Mouse (Mus musculus) layer of hippocampus, adult 8-10 months (tissue): ENCODE measurements around the gene Pard3b. TPM values are rescaled to one million over a fixed set of nuclear protein-coding genes. Genes with fewer than 3 reads are reported as not detected.

Source experiments
- DNase-seq, 2 experiments: peaks; one replicate each; pipeline ENCODE4 v3.0.0; 2022; ENCODE audit warnings: low spot score in 2 of 2
- total RNA-seq, 4 experiments: library from RNA; stranded (reverse); gene quantifications; 2 replicates each; pipeline ENCODE4 v1.2.4; 2022

The Pard3b gene
- total RNA-seq, 4 experiments from 2014 or later, result 3.5 to 6.4 (median 5.8) TPM

DNA sequence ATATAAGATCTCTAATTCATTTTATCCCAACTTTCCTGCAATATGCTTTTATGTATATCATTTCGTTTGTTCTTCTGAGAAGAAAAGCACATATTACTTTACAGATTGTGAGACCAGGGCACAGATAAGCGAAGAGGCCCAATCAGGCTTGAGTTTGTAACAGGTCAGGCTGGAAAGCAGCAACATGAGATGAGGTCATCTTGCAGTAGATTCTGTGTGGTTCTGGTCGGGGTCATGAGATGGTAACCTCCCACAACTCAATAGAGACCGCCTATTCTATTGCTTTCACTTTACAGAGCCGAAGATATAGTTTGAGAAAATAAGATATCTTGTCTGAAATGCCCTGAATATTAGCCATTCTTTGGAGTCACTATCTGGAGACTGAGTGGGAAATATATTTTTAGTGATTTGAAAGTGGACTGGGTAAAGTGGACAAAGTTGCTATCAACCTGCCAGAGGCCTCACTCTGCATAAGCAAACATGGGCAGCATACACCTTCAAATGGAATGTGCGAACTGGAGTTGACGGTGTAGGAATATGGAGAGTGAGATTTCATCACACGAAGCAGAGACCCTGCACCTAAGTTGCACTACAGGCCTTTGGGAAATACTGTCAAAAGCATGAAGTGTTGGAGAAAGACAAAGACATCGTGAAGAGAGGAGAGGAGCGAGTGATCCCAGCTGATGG is 987.3 kb downstream of the Pard3b start:
- no peak for DNase-seq

DNA sequence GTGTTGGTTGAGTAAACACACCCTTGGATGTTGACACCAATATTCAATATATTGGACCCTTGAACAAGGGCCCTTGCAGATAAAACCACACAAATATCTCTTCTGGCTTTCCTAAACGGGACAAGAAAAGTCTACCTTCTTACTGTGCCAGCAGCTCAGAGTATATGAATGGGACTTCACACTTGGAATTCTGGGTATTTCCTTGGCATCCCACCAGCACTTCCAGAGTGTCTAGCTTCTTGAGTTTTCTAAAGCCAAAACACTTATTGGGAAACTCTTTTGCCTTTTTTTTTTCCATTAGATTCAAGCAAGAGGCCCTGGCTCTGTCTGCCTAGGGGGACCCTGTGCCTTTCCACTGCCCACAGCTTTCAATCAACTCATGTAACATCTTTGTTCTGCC is 991.3 kb downstream of the Pard3b start:
- DNase-seq, result no peak

DNA sequence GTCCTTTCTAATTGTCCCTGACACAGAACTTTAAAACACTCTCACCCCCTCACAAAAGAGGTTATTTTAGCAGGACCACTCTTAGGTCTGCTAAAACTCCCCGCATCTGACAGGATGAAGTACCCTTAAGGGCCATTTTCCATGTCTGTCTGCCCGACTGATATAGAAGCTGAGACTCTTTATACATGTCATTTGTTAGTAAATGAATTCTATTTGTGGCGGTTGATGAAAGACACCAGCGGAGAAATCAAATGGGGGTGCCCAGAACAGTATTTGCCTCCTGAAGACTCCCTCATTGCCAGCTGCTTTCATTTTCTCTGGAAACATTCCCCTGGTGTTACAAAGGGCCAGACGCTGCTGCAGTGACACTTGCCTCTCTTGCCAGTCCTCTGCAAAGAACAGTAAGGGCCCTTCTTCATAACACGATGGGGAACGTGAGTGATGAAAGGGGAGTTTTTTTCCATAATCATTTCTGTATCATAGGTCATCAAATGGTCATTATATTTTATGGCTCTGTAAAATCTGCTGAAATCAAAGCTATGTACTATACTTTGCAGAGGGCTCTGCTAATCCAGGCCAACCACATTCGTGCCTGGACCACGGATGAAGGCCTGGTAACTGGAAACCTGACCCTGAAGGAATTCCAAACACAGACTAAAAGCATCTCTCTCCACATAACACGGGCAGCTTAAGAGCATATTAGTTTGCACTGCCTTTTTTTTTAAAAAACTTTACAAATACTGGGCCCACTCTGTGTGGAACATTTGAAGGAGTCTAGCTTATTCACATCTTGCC is 993.1 kb downstream of the Pard3b start:
- DNase-seq, result no peak

DNA sequence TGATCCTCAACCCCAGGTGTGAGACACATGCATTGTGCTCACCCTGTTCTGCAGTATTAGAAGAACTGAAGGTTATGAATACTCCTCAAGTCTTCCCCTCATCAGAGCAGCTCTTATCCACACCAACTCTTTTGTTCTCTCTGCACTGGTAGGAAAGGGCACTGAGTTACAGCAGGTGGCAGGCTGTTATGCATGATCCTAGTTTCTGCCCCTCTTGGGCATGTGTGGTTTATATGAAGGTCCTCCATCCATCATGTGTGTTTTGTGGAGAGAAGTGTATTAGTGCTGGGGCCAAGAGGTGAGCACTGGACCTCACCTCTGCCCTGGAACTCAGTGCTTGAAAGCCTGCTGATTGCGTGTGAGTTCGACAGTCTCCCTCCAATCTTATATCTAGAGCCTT is 994.3 kb downstream of the Pard3b start:
- DNase-seq, result no peak

DNA sequence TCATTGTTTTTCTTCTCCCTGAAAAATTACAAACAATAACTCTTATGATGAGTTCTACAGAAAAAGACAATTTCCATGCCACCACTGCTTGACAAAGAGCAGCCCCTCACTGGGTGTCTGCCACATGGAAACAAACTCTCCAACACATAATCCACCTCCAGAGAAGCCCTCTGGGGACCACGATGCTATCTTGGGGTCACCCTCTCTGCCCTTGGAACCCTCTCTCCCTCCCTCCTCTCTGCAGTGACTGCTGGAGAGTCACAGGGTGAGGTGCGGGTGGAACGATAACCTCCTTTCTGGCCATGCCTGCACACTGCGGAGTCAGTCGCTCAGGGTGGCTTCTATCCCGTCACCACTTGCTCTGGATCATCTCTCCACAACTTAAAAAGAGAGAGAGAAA is 996.6 kb downstream of the Pard3b start:
- no peak for DNase-seq

DNA sequence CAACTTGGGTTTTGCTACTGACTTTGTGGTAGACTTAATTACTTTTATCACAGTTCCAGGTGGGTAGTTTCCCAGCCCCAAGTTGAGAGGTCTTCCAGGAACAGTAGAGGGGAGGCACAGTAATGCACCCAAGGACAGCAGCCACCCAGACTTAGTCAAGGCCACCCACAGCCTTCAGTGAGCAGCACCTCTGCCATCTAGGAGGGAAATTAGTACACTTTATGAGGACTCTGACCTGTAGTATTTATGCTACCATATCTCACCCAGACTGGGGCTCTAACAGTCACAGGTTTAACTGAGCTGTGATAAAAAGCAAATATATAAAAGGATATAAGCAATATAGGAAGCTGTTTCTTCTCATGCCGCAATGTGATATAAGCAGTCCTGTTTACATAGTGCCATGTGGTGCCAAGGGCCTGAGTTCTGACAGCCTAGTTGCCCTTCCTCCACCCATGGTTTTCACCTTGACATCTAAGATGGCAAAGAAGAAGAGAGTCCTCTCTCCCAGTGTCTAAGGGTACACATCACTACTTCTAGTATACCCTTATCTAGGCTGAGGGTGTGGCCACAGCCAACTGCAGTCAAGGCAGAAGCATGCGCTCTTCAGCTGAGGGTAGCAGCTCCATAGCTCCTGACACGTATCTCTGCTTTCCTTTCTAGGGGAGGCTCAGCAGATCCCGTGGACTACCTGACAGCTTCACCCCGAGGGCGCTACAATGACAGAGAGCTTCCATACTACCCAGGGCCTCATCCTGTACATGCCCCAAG is 998.5 kb downstream of the Pard3b start:
- no peak for DNase-seq

DNA sequence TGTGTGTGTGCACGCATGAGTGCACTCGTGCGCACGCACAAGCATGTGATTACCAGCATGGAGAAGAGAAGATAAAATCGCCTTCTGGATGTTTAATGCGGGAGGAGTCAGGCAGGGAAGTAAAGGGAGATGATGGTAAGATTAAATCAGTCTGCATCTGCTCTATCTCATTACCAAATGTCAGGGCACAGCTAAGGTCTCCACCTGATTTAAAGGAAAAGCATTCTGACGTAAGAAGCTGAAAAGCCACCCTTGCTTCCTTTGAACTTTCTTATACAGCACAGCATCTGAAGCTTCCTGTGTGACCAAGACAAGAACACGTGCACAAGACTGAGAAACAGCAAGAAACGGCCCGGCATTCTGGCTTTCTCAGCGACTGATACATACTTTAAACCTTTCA is 1000.4 kb downstream of the Pard3b start:
- no peak for DNase-seq

DNA sequence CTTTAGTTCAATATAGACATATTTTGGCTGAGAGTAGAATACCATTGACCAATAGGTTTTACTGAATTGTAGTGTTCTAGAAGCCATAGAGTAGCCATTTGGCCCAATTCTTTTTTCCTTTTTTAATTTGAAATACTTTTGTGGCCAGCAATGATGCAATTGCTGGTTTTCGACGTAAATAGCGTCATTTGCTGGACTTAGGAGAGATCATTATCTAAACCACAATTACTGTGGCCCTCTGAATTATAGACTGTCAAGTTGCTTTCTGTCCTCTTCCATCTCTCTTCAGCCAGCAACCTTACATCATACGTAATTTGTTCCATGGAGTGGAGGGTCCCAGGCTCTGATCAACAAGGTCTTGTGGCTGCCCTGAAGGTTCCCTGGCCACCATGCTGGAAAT is 1000.8 kb downstream of the Pard3b start:
- no peak for DNase-seq

DNA sequence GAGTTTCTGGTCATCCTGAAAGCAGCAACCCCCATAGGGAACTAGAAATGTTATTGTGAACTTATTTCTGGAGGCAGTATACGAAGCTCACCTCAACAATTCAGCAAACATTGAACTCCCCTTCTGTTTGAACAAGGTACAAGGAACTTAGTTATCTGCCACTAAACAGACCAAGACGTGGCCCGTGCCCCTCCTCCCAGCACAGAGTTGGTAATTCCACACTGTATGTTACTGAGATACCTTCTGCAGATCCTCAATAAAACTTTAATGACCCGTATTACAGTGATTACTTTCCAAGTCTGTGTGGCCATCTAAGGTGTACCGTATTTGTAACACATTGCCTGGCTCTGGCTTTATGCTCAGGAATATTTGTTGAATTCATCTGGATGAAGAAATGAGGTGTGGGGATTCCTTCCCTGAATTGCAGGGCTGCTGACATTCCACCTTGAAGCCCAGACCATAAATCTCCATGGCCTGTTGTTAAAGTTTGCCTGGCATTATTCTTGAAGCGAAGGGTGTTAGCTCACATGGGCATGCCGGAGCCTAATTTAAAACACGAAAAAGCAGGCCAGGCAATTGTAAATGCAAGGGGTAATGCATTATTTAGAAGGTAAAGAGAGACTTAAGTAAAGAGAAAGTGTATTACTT is 1006.1 kb downstream of the Pard3b start:
- DNase-seq, result no peak

DNA sequence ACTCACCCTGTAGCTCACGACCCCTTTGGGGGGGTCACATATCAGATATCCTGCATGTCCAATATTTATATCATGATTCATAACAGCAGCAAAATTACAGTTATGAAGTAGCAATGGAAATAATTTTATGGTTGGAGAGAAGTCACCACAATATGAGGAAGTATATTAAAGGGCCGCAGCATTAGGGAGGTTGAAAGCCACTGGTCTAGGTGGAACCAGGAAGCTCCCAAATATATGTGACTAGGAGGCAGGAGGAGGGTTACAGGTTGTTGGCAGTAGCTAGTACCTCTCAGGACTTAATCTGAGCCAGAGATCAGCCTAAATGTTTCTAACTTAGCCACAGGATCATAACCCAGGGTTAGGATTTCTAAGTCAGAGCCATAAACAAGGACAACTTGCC is 1008.2 kb downstream of the Pard3b start:
- no peak for DNase-seq

DNA sequence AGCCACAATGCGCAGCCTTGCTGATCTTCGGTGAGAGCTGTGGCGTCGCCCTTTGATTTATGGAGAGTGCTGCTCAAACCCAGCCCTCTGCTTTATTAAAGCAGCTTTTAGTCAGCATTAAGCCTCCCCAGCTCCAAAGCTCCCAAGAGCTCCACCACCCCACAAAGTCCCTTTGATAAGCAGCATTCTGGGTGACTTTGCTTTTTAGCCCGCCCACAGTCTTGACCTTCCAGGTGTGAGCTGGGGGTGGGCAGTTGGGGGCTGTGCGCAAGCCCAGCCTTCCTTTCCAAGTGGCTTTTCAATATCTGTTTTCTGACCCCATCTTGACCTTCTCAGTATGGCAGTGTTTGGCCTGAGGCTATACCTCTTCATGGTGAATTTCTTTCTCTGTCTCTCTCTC is 1009.5 kb downstream of the Pard3b start:
- DNase-seq, result no peak

DNA sequence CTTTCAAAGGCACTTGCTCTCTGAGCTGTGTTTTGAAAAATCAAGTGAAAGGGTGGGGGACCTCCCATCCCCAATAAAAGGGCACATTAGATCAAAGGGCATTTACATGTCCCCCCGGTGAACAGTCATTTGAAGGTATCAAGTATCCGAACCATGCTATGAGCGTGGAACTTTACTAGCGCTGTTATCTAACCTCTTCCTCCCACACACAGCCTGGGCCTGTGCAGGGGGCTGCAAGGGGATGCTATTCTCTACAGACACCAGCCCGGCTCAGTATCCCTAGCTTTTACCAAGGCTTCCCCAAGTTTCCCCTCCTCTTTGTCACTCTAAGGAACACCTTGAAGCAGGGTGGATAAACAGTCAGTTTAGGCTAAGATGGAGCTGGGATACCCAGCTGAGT is 1010.0 kb downstream of the Pard3b start:
- DNase-seq, result no peak

DNA sequence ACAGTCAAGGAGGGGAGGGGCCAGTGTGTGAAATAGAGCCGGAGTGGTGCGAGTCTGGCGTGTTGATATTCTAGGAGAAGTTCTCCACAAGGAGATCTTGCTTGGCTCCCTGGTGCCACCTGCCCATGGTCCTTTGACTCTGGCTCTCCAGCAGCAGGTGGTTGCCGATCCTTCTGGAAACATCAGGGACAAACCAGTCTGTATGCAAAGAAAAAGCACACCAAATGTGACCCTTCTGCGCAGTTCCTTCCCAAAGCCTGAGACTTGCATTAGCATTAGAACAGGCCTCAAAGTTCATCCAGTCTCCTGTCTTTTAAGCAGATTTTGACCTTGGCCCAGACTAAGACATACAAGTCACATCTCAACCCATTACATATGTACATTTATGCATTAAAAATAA is 1011.9 kb downstream of the Pard3b start:
- no peak for DNase-seq

DNA sequence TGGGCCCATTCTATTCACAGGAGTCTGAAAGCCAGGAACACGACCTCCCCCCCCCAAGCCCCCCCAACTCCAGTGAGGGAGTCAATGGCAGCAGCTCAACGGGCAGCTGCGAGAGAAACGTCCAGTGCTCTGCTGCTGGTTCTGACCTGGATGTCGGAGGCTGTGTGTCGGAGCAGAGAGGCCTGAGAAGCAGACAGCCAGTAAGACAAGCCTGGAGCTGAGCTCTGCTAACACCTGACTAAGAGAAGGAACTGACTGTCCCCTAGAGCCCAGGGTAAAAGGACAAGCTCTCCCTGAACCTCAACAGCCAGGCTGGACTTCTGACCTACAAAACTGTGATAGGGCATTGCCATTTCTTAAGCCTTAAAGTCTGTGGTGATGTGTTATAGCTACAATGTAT is 1015.8 kb downstream of the Pard3b start:
- DNase-seq, result no peak

DNA sequence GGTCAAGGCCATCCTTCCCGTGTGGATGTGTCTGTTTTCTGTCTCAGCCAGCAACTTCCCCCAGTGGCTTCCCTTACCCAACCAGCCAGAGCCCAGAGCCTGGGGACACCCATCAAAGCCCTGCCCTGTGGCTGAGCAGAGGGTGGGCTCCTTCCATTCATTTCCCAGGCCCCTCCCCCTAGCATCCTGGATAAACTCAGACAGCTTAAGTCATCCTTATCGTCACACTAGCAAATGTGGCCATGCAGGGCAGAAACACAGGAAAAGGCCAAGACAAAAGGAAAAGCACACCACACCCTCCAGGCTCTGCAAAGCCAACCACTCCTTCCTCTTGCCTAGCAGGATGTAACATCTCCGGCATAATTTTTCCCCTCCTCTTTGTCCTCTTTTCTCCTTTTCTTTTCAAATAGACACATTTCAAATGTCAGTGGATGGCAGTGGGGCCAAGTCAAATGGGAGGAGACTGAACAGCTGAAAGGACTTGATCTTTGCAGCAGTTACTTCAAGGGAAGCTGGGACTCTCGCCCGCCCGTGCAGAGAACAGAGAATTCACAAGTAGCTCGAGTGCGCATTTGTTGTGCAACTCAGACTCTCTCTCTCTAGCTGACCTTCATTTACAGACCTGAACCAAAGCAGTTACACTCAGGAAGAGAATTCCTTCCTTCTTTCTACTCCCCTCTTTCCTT is 1026.5 kb downstream of the Pard3b start:
- DNase-seq, result no peak

DNA sequence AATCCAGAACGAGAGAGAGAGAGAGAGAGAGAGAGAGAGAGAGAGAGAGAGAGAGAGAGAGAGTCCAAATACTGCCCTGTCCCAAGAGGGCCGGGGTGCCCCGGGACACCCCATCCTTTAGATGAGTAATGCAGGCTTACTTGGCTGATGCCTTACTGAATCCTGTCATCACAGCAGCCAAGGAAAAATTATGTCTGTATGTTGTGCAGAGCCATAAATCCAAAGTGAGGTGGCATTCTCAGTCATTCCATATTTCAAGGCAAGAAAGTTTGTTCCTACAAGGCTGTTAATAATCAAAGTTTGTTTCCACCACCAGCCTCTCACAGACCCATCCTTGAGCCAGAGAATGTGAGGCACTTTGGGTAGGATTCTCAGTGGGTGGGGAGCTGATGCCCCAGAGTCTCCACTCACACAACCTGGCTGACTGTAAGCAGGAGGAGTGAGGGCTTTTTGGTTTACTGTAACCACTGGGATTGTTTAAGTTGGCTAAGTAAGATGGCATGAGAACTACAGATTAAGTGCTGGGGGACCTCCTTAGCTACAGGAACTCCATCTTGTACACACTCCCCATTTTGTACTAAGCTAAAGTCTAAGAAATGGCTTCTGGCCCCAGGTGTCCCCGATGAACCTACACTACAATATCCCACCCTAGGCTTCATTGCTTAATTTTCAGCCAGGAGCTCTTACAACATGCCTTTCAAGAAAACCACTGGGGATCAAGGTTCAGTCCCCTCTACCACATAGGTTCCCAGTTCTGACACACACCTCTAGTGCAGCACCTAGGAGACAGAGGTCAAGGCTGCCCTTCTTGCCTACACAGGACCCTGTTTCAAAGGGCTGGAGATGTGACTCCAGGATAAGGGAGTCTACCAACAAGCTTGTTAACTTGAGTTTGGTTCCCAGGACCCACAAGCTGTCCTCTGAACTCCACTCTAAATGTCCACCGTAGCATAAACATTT is 1027.4 kb downstream of the Pard3b start:
- DNase-seq, result no peak

DNA sequence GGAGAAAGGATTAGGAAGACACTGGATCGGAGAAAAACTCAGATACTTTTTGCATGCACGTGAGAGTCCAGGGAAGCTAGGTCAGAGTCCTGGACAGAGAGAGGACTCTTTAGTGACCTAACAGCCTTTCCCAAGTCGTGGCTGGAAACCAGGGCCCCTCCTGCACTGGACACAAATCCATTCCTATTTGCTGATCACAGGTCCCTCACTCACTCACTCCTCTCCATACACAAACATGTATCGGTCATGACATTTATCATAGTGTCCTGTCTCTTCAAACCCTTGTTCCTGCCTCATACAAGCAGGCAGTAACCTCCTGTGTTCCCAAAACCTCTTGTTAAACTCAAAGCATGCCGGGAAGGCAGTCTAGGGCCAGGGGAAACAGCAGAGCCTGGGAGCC is 1028.2 kb downstream of the Pard3b start:
- DNase-seq, result no peak

DNA sequence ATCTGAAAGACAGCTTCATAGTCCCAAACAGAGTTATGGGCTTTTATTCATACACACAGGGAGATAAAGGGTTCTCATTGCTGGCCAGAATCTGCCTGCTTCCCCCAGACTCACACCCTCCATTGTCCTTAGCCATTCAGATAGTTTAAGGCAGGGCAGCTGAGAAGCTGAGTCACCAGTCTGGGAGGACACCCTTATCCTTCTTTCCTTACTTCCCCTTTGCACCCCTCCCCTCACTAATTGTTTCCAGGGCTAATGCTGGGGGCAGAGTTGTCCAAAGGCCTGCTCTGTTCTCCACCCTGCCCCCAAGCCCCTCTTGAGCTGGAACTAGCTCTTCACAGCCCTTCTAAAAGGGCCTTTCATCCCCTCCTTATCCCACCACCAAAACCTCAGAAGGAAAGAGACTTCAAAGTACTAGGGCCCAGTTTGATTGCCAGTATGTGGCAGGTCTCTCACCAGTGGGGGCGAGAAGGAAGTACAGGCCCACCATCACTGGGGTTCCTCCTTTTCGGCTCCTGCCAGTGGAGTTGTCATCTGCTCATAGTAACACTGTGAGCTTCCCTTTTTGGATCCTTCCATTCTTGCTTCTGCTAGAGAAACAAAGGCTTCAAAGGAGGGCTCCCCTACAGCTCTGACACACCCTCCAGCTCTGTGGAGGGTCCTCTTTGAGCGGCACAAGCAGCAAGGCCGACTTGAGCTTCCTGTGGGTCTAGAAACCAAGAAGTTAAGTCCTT is 1040.2 kb downstream of the Pard3b start:
- no peak for DNase-seq

DNA sequence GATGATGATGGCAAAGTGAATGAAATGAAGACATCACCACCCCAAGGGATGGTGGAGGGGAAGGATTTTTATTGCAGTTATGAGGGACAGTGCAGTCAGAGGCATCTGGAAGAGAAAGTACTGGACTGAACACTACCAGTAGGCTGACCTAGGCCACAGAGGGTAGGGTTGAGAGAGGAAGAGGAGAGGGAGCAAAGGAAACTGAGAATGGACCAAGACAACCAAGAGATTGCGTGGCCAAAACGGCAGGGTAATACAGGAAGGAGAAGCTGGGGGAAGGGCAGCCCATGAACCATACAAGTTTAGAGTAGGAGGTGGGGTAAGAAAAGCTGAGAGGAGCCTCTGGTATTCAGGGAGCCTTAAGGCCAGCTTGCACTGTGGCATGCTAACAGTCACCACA is 1040.8 kb downstream of the Pard3b start:
- no peak for DNase-seq
